Mouse (Mus musculus): ENCODE measurements around the gene Ripply2.

- TF ChIP-seq CTCF (IDR thresholded peaks at IDR 0.05; ENCODE audit: low read depth): no peak
- TF ChIP-seq EP300 (IDR thresholded peaks at IDR 0.05; ENCODE audit: low read depth): no peak
Measured at GRCm38 (mm10) chr9:86989822-86990221, 25.5 kb upstream of the Ripply2 start.

All from heart, postnatal 0 days (tissue).